Mouse (Mus musculus) ES-E14 (cell line): ENCODE measurements at regions not wholly inside any gene's neighbourhood (a gene's known extent, or its start where the extent isn't known, plus 50 kb on each side); places are given as distances from the start of the nearest gene placed in this dataset.

Experiments used
- CHD2 ChIP-seq: IDR thresholded peaks from 2 replicates; pipeline ENCODE4 v1.6.1; 2014; ENCODE audit warnings: mild to moderate bottlenecking, low read depth, low read length, inconsistent platforms
- HCFC1 ChIP-seq: IDR thresholded peaks from 2 replicates; pipeline ENCODE4 v1.6.1; 2012; ENCODE audit warnings: low read length, inconsistent platforms, borderline replicate concordance; ENCODE audit not compliant: insufficient read depth
- MAFK ChIP-seq: IDR thresholded peaks from 2 replicates; pipeline ENCODE4 v1.6.1; 2014; ENCODE audit warnings: mild to moderate bottlenecking, low read depth, low read length, inconsistent platforms; ENCODE audit not compliant: insufficient read depth
- ZC3H11A ChIP-seq: IDR thresholded peaks from 2 replicates; pipeline ENCODE4 v1.6.1; 2012; ENCODE audit warnings: low read depth, mild to moderate bottlenecking, inconsistent platforms, low read length, borderline replicate concordance

GRCm38 (mm10) chr7:72949886-72950285 is 425.4 kb upstream of the Rgma start:
- TF ChIP-seq HCFC1 (no peak), CHD2 (no peak), ZC3H11A (no peak), MAFK (no peak)
